Mouse (Mus musculus): ENCODE measurements around the gene Plekhg1. TPM values are rescaled to one million over a fixed set of nuclear protein-coding genes. Genes with fewer than 3 reads are reported as not detected.

Plekhg1 gene
- polyA plus RNA-seq, 1 experiment from 2014 or later, result 16.6 TPM

DNA sequence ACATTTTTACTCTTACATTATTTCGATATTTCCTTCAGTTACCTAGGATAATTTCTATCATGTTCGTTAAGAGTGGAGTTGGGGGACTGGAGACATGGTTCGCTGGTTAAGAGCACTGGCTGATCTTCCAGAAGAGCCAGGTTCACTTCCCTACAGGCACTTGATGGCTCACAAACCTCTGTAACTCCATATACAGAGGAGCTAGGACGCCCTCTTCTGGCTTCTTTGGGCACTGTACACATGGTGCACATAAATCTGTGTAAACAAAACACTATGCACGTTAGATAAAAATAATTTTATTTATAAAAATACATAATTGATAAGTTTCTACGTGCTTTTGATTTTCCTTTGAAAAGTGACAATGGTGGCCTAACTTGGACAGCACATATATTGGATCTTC, 61.1 kb downstream of the Plekhg1 start:
- WGBS, result 78% methylated on average over 6 of the region's 6 CpGs
- Histone ChIP-seq H3K36me3 (0 out of 2 replicates have a peak, but pooled peaks cover 6% of the 10 kb centered on the region), H3K27ac (no peak overlapping the region), H3K4me3 (replicated peaks) (no peak overlapping the region), H3K4me2 (no peak overlapping the region), H3K9ac (no peak overlapping the region), H3K27me3 (no peaks in the 10 kb centered on the region), H3K9me3 (replicated peaks) (no peaks in the 10 kb centered on the region), H3K4me1 (no peaks in the 10 kb centered on the region)
- no peak for ATAC-seq (replicated peaks; ENCODE audit: low FRiP score)

DNA sequence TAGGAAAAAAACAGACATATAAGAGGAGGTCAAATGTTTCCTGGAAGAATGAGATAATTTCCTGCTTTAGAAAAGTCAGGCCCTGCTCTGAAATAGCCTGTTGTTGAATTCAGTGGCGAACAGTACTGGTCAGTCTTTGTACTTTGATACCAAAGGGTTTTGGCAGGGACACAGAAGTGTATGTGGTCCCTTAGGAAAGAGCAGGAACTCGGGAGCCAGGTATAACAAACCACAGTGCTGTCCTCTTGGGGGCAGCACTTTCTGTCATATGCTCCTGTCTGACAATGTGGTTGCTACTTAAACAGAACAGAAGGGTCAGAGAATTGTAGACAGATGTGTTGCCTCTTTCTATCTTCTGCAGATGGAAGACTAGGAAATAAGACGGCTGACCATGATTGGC, 65.2 kb downstream of the Plekhg1 start:
- no peak overlapping the region for H3K27ac ChIP-seq
- H3K9ac ChIP-seq, result no peak overlapping the region
- H3K36me3 ChIP-seq, result 0 out of 2 replicates have a peak, but pooled peaks cover 6% of the 10 kb centered on the region
- H3K4me1 ChIP-seq, result no peaks in the 10 kb centered on the region
- no peak for ATAC-seq (replicated peaks; ENCODE audit: low FRiP score)
- H3K4me2 ChIP-seq, result no peak overlapping the region
- H3K9me3 ChIP-seq (replicated peaks), result no peaks in the 10 kb centered on the region
- WGBS, result 51% methylated on average over 3 of the region's 3 CpGs
- no peak overlapping the region for H3K4me3 ChIP-seq (replicated peaks)
- H3K27me3 ChIP-seq, result no peaks in the 10 kb centered on the region

DNA sequence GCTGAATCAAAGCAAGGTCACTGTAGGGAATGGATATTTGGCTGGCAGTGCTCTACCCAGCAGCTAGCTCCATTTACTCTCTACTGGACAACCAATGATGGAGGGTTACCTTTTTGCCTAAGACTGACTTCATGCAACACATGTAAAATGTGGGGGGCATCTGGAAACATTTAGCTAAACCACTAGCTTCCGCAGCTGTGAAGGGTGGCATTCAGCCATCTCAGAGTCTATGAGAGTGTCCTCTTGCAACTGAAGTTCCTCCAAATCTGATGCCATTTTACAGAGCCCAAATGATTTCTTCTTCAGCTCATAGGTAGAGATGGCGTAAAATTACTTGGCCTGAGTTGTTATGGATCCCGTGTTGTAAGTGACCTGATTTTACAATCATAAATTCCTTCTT, 67.8 kb downstream of the Plekhg1 start:
- no peak for ATAC-seq (replicated peaks; ENCODE audit: low FRiP score)
- H3K9ac ChIP-seq, result no peak overlapping the region

DNA sequence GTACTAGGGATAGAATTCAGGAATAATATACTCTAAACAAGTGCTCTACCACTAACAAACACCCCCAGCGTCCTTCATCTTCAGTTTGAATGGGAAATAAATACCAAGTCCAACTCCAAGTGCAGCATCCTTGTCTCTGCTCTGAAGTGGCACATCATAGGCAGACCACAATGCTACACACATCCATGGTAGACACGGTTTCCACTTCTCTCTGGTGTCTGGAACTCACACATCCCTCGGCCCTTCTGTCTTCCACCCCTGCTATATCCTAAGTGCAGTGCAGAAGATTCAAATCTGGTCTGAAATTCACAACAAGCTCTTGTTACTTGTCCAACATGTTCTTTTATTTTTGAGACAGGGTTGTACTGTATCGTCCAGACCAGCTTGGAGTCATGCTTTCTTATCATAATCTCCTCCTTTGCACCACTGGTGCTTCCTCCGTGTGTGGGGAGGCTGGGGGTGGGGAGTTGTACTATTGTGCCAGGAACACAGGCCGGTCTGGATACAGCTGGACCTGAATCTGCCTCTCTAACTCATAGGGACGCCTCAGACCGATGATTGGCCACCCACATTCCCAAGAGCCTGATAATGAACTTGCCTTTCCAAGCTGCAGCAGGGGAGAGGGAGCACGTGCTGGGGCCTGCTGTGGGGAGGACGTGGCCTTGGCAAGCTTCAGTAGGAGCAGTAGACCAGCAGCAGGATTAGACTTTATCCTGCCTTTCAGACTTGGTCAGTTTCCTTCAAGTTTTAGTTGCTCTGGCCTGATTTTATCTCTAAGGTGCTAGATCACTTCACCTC, 70.5 kb downstream of the Plekhg1 start:
- 56% methylated on average over 10 of the region's 10 CpGs for whole genome bisulfite sequencing
- 0 out of 2 replicates have a peak, but pooled peaks cover 4% of the 10 kb centered on the region for H3K4me1 ChIP-seq
- H3K4me3 ChIP-seq (replicated peaks), result no peak overlapping the region
- no peaks in the 10 kb centered on the region for H3K27me3 ChIP-seq
- H3K9me3 ChIP-seq (replicated peaks), result no peaks in the 10 kb centered on the region
- no peak overlapping the region for H3K9ac ChIP-seq
- no peak overlapping the region for H3K4me2 ChIP-seq
- no peaks in the 10 kb centered on the region for H3K36me3 ChIP-seq
- H3K27ac ChIP-seq, result peak overlapping the region; percentile 28
- peak; percentile 36; the same call in 1 of the 2 replicates for ATAC-seq (replicated peaks; ENCODE audit: low FRiP score)

More for the DNA sequence above, 67.8 kb downstream of the Plekhg1 start:
- no peak overlapping the region for H3K4me3 ChIP-seq (replicated peaks)
- no peaks in the 10 kb centered on the region for H3K9me3 ChIP-seq (replicated peaks)
- no peaks in the 10 kb centered on the region for H3K27me3 ChIP-seq
- WGBS, result 95% methylated on average over 3 of the region's 3 CpGs
- no peaks in the 10 kb centered on the region for H3K36me3 ChIP-seq
- H3K4me2 ChIP-seq, result no peak overlapping the region
- H3K27ac ChIP-seq, result no peak overlapping the region
- 0 out of 2 replicates have a peak, but pooled peaks cover 4% of the 10 kb centered on the region for H3K4me1 ChIP-seq

DNA sequence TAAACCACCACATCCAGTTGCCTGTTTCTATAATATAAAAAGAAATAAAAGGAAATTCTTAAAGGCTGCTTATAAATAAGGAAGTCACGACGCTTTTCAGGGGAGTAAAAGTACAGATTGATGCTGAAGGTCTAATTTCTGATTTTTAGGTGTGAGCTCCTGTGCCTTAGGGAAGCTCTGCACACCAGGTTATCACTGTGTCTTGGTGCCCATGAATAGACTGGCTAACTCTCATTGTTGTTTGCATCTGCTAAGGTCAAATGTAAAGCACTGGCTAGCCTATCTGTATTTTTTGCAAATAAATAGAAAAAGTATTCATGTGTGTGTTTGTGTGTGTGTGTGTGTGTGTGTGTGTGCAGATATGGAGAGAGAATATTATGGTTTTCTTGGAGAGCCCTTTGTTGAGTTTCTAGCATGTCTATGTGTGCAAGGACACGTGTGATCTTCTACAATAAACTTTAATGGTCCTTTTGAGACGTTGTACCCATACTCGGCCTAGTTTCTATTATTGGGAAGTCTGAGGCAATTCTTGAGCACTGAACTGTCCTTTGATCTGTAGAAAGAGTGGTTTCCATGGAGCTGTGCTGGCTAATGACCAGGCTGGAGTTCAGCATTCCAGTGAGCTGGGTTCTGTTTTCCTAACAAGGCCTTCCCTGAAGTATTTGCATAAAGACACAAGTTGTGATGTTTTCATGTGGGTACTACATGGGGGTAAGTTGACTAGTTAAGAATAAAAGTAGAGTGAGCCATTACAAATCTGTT, 79.0 kb downstream of the Plekhg1 start:
- Histone ChIP-seq H3K27ac (no peak overlapping the region), H3K9me3 (replicated peaks) (no peaks in the 10 kb centered on the region), H3K4me1 (peaks cover 6% of the 10 kb centered on the region), H3K36me3 (no peaks in the 10 kb centered on the region), H3K4me2 (no peak overlapping the region), H3K9ac (no peak overlapping the region), H3K4me3 (replicated peaks) (no peak overlapping the region), H3K27me3 (no peaks in the 10 kb centered on the region)
- ATAC-seq (replicated peaks; ENCODE audit: low FRiP score), result no peak
- WGBS, result 59% methylated on average over 5 of the region's 5 CpGs

DNA sequence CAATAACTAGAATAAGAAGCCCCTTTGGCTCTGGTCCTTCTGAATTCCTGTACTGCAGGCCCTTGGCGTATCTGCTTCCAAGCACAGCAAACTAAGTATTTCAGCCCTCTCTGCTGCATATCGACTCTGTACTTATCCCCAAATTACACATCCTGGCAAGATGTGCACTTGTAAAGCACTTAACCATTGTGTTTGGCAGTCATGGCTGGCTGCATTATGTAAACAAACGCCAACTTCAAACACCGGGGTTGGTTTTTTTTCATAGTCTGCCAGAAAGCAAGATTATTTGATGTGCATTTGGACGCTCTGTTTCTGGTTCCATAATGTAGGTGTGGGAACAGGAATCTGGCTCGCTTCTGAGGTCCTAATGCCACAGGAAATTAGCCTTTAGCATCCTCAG, 83.7 kb downstream of the Plekhg1 start:
- ATAC-seq (replicated peaks; ENCODE audit: low FRiP score), result no peak
- WGBS, result 50% methylated on average over 6 of the region's 6 CpGs

DNA sequence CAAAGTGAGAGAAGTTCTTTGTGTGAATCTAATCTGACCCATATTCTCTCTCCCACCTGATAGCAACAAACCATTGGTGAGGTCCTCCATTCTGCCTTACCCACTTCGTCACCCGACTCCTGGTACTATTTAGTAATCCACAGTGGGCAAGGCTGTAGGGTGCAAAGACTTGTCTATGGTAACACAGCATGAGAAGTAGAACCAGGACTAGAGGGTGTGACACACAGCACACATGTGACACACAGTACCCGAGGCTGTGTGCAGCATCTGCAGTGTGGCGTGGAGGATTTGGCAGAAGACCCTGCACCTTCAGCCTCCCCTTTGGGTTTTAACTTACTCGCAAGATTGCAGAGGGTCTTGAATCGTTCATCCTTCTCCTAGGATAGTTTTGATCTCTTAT, 85.9 kb downstream of the Plekhg1 start:
- Histone ChIP-seq H3K4me3 (replicated peaks) (no peak overlapping the region), H3K9ac (no peak overlapping the region), H3K9me3 (replicated peaks) (no peaks in the 10 kb centered on the region), H3K27ac (no peak overlapping the region), H3K4me2 (no peak overlapping the region), H3K27me3 (no peaks in the 10 kb centered on the region), H3K4me1 (peaks cover 20% of the 10 kb centered on the region), H3K36me3 (0 out of 2 replicates have a peak, but pooled peaks cover 3% of the 10 kb centered on the region)
- WGBS, result 88% methylated on average over 6 of the region's 6 CpGs
- no peak for ATAC-seq (replicated peaks; ENCODE audit: low FRiP score)

More for the DNA sequence above, 83.7 kb downstream of the Plekhg1 start:
- Histone ChIP-seq H3K27me3 (no peaks in the 10 kb centered on the region), H3K27ac (no peak overlapping the region), H3K36me3 (0 out of 2 replicates have a peak, but pooled peaks cover 3% of the 10 kb centered on the region), H3K4me3 (replicated peaks) (no peak overlapping the region), H3K4me2 (no peak overlapping the region), H3K9me3 (replicated peaks) (no peaks in the 10 kb centered on the region), H3K9ac (no peak overlapping the region), H3K4me1 (peaks cover 7% of the 10 kb centered on the region)

DNA sequence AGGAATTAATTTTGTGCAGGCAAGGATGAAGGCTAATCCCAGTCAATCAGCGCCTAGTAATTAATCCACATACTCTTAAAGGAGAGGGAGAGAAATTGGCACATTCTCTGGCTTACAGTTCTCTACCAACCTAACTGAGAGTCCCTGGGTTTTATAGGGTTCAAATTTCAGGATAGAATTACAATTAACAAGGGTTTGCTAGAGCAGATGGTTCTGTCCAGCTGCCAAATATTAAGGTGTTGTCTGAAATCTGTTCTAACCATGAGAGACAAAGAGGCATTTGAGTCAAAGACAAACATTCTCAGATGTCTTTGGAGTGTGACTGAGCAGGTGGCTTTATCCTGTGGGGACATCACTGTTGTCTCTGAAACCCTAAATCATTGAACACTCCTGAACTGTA, 87.2 kb downstream of the Plekhg1 start:
- Histone ChIP-seq H3K4me2 (no peak overlapping the region), H3K27ac (peak overlapping the region; percentile 9; the same call in 1 of the 2 replicates), H3K9ac (no peak overlapping the region), H3K9me3 (replicated peaks) (no peaks in the 10 kb centered on the region), H3K4me3 (replicated peaks) (no peak overlapping the region), H3K36me3 (0 out of 2 replicates have a peak, but pooled peaks cover 3% of the 10 kb centered on the region), H3K4me1 (peaks cover 24% of the 10 kb centered on the region), H3K27me3 (no peaks in the 10 kb centered on the region)
- peak; percentile 31 for ATAC-seq (replicated peaks; ENCODE audit: low FRiP score)
- 41% methylated on average over 1 of the region's 1 CpGs for WGBS

DNA sequence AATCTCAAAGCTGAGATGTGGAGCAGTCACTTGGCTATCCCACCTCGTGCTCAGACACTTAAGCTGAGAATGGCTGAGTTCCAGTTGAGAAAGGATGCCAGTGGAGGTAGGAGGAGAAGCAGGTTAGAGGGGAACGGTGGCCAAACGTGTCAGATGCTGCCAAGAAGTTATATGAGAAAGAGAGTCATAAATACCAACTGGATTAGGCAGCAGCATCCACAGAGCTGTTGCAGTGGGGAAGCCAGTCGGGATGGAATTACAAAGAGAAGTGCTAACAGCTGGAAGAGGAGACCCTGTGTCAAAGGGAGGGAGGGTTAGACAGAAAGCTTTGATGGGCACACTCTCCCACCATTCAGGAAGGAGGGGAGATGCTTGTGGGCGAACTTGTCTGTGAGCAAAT, 89.3 kb downstream of the Plekhg1 start:
- Histone ChIP-seq H3K9me3 (replicated peaks) (no peaks in the 10 kb centered on the region), H3K27ac (peak overlapping the region; percentile 33; the same call in 1 of the 2 replicates), H3K27me3 (no peaks in the 10 kb centered on the region), H3K9ac (no peak overlapping the region), H3K4me3 (replicated peaks) (no peak overlapping the region), H3K4me2 (no peak overlapping the region), H3K4me1 (peaks cover 19% of the 10 kb centered on the region), H3K36me3 (0 out of 2 replicates have a peak, but pooled peaks cover 3% of the 10 kb centered on the region)
- ATAC-seq (replicated peaks; ENCODE audit: low FRiP score), result peak; percentile 78
- whole genome bisulfite sequencing, result 12% methylated on average over 5 of the region's 5 CpGs

DNA sequence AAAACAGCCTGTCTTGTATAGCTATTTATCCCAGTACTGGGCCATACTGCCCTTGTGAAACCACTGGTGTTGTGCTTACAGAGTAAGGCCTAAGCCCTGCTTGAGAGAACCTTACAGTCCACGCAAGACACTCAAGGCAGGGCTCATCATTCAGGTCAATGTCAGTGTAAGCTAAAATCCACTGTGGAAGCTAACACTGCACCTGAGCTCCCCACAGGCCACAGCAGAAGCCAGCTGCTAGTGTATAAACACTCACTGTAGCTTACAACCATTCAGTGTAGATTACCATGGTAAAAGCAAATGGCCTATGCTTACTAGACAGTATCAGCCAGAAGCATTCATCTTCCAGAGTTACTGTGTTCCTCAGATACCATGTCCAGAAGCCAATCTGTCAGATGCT, 90.5 kb downstream of the Plekhg1 start:
- ATAC-seq (replicated peaks; ENCODE audit: low FRiP score), result no peak
- H3K4me3 ChIP-seq (replicated peaks), result no peak overlapping the region
- no peak overlapping the region for H3K4me2 ChIP-seq
- H3K36me3 ChIP-seq, result 0 out of 2 replicates have a peak, but pooled peaks cover 3% of the 10 kb centered on the region
- no peaks in the 10 kb centered on the region for H3K9me3 ChIP-seq (replicated peaks)
- H3K27ac ChIP-seq, result no peak overlapping the region
- no peaks in the 10 kb centered on the region for H3K27me3 ChIP-seq
- no peak overlapping the region for H3K9ac ChIP-seq
- peaks cover 19% of the 10 kb centered on the region for H3K4me1 ChIP-seq
- WGBS, result 91% methylated on average over 1 of the region's 1 CpGs

DNA sequence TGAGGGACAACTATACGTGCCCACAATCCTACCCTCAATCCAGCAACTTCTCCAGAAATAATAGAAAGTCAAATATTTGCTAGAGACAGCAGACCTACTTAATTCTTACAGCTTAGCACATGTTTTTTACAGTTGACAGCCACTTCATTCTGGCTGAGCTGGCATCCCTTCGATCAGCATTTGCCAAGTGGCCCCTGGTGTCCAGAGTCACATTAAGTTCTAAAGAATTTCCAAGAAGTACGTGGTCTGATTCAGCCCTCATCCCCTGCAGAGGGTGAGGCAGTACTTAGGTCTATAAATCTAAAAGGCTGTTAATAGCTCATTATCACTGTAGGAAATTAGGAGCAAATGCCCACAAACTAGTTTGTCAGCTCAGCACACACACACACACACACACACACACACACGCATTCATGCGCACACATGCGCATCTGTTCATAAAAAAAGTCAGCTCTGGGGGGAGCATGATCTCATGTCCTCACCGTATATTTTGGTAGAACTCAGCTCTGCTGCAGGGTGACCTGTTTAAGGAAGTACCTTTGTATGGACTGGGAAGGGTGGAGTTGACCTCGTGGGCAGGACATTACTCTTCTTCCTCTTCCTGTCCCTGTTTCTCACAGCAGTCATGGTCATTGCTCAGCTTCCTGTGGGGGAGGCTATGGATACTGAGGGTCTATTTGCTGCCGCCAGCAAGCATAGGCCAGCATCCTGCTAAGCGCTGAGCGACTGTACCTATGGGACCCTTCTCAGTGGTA, 91.6 kb downstream of the Plekhg1 start:
- Histone ChIP-seq H3K4me1 (peaks cover 19% of the 10 kb centered on the region), H3K9ac (no peak overlapping the region), H3K4me3 (replicated peaks) (no peak overlapping the region), H3K9me3 (replicated peaks) (no peaks in the 10 kb centered on the region), H3K27me3 (no peaks in the 10 kb centered on the region), H3K27ac (no peak overlapping the region), H3K36me3 (no peaks in the 10 kb centered on the region), H3K4me2 (no peak overlapping the region)
- WGBS, result 69% methylated on average over 11 of the region's 11 CpGs
- ATAC-seq (replicated peaks; ENCODE audit: low FRiP score), result peak; percentile 27; the same call in 1 of the 2 replicates
